Mouse (Mus musculus): ENCODE measurements around the gene Olfr282.

DNA sequence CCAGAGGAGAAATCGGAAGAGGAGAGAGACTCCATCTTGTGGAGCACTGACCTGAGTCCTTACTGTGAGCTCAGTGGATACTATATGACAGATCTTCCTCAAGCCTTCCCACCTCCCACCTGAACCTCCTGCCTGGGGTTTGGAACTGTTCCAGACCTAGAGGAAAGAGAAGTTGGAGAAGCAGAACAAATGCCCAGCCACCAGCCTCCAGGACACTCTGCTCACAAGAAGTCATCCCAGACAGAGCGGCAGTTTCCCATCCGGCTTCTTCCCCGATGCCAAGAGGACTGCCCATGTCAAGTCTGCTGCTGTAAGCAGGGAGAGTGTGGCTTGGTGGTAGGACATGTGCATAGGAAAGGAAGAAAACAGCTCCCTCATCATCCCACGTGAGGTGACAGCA is 45.3 kb downstream of the Olfr282 start:
- TF ChIP-seq CTCF (IDR thresholded peaks at IDR 0.05 in 2 of 3, conservative IDR thresholded peaks at IDR 0.05 in 1 of 3; ENCODE audit: control insufficient read depth in 1 of 3, insufficient read depth in 1 of 3, low read depth in 2 of 3, low read length in 3 of 3, poor library complexity in 1 of 3, severe bottlenecking in 1 of 3): no peak
- no peak for TF ChIP-seq POLR2A (IDR thresholded peaks at IDR 0.05; ENCODE audit: control insufficient read depth in 1 of 2, insufficient read depth in 1 of 2, low read depth in 1 of 2, low read length in 2 of 2, poor library complexity in 1 of 2)
- TF ChIP-seq ELF1 (IDR thresholded peaks at IDR 0.05; ENCODE audit: low read depth, low read length): no peak

All from MEL (cell line).